Mouse (Mus musculus) heart, postnatal 0 days (tissue): Measurements from ENCODE around the gene Asb6. TPM values are rescaled to one million over a fixed set of nuclear protein-coding genes. Genes with fewer than 3 reads are reported as not detected.

Experiments
- ATAC-seq: fragments of 200-750 bp; cut with Nextera tagmentation; 2 replicates; pipeline ENCODE4 v1.8.0; 2017; ENCODE audit warnings: low read depth, moderate number of reproducible peaks, moderate library complexity; ENCODE audit not compliant: insufficient read depth
- DNase-seq: peaks from one replicate; pipeline ENCODE4 v3.0.0-alpha.2; 2016; ENCODE audit warnings: low spot score
- H3K27ac ChIP-seq: fragments of 300-500 bp; sonication (generic); 2 replicates; pipeline ENCODE4 v1.5.1; 2014; ENCODE audit warnings: low read depth, mild to moderate bottlenecking
- H3K27me3 ChIP-seq: fragments of 300-500 bp; sonication (generic); 2 replicates; pipeline ENCODE4 v1.6.1; 2014; ENCODE audit warnings: low read length, mixed read lengths; ENCODE audit not compliant: control insufficient read depth, insufficient read depth
- H3K36me3 ChIP-seq: fragments of 300-500 bp; sonication (generic); replicated peaks from 2 replicates; pipeline ENCODE4 v1.6.1; 2014; ENCODE audit warnings: low read length, mixed read lengths; ENCODE audit not compliant: control insufficient read depth, insufficient read depth
- H3K4me1 ChIP-seq: fragments of 300-500 bp; sonication (generic); 2 replicates; pipeline ENCODE4 v1.6.1; 2014; ENCODE audit warnings: antibody characterized with exemption; ENCODE audit not compliant: control insufficient read depth, insufficient read depth
- H3K4me2 ChIP-seq: fragments of 300-500 bp; sonication (generic); 2 replicates; pipeline ENCODE4 v1.6.1; 2014; ENCODE audit warnings: low read depth, mild to moderate bottlenecking, low read length, moderate library complexity
- H3K4me3 ChIP-seq: fragments of 300-500 bp; sonication (generic); 2 replicates; pipeline ENCODE4 v1.5.1; 2014; ENCODE audit warnings: low read depth, low read length
- H3K9ac ChIP-seq: fragments of 300-500 bp; sonication (generic); replicated peaks from 2 replicates; pipeline ENCODE4 v1.6.1; 2014; ENCODE audit warnings: low read depth, low read length, mixed read lengths
- H3K9me3 ChIP-seq: fragments of 300-500 bp; sonication (generic); replicated peaks from 2 replicates; pipeline ENCODE4 v1.6.1; 2016; ENCODE audit warnings: low read length; ENCODE audit not compliant: control insufficient read depth
- CTCF ChIP-seq: IDR thresholded peaks from 2 replicates; pipeline ENCODE4 v1.5.1; 2016; ENCODE audit warnings: antibody characterized with exemption, control low read depth, low read depth
- EP300 ChIP-seq: IDR thresholded peaks from 2 replicates; pipeline ENCODE4 v1.6.1; 2016; ENCODE audit warnings: antibody characterized with exemption, low read depth
- WGBS: fragments of 180-500 bp; shearing (Covaris S2); extraction: QIAGEN DNeasy Blood & Tissue Kit; methylation state at CpG from one replicate; pipeline ENCODE4 v1.1.7; 2014; 5-methylcytosine and 5-hydroxymethylcytosine counted together
- polyA plus RNA-seq: library from polyadenylated mRNA; unstranded; fragments of >200 nt; fragmentation: Nextera tagmentation; extraction: Ambion mirVana; gene quantifications from 2 replicates; pipeline ENCODE4 v1.2.1, GENCODE M21; 2015
- total RNA-seq: library from RNA; depleted of rRNA; stranded (reverse); fragments of >200 nt; gene quantifications from 2 replicates; pipeline ENCODE4 v1.2.3, GENCODE M21; 2014; ENCODE audit warnings: low replicate concordance; rRNA removed

Gene Asb6
- total and polyA plus RNA-seq, 2 experiments from 2014 or later = 13.0 to 16.2 TPM

DNA sequence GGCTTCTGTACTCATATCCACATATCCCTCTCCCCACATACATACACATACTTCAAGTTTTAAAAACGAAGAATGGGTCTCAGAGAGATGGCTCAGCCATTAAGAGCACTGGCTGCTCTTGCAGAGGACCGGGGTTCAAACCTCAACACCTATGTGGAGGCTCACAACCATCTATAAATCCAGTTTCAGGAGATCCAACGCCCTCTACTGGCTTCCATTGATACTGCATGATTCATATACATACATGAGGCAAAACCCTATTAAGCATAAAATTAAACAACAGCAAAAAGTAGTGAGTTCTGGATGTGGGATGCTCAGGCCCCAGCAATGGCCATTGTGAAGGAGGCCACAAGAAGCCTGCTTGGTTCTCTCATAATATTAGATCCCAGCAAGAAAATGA lies 54.2 kb downstream of the Asb6 start:
- no peak overlapping the region for H3K4me2 ChIP-seq
- DNase-seq = no peak
- no peaks in the 10 kb centered on the region for H3K36me3 ChIP-seq
- ATAC-seq = no peak
- no peak overlapping the region for H3K27ac ChIP-seq
- no peaks in the 10 kb centered on the region for H3K9me3 ChIP-seq
- TF ChIP-seq CTCF (peak; percentile 12; the same call in 1 of the 2 replicates), EP300 (no peak)
- no peak overlapping the region for H3K4me3 ChIP-seq
- no peaks in the 10 kb centered on the region for H3K27me3 ChIP-seq
- 60% methylated on average over 3 of the region's 3 CpGs for WGBS
- H3K9ac ChIP-seq = no peak overlapping the region
- peaks cover 33% of the 10 kb centered on the region for H3K4me1 ChIP-seq

DNA sequence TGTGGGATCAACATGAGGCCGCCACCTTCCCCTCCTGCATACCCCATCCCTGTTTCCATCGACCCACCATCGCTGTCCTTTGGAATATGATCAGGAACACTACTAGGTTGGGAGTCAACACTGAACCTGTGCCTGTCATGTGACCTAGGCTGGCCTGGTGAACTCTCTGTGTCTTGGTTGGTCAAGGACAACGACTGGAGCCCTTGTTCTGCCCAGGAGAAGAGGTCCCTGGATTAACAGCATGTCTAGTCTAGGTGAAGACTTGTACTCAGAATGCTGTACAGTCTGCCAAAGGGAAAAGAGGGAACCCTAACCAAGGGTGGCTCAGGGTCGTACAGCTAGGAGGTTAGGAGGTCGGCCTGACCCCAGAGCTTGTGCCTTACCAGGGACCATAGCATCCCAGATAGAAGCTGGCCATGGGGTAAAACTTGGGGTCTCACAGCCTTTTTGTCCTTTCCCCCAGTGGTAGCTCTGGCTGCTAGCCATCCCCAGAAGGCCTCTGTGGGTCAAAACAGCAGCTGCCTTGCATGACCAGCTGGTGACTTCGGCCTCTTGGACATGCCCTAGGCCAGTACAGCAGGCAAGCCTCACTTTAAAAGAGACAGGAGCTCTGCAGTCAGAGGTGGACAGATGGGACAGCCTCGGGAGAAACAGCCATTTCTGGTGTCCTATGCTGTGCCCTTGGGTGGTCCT lies 56.7 kb downstream of the Asb6 start:
- H3K9ac ChIP-seq = no peak overlapping the region
- H3K27me3 ChIP-seq = no peaks in the 10 kb centered on the region
- no peak overlapping the region for H3K4me3 ChIP-seq
- TF ChIP-seq EP300 (no peak), CTCF (no peak)
- DNase-seq = no peak
- H3K4me1 ChIP-seq = peaks cover 26% of the 10 kb centered on the region
- H3K36me3 ChIP-seq = no peaks in the 10 kb centered on the region
- WGBS = 66% methylated on average over 8 of the region's 8 CpGs
- no peak for ATAC-seq
- H3K9me3 ChIP-seq = no peaks in the 10 kb centered on the region
- H3K27ac ChIP-seq = peak overlapping the region; percentile 93
- no peak overlapping the region for H3K4me2 ChIP-seq

Other genes starting within 250 kb of the Asb6 start
- not detected in 2 replicates for gene Cstad, start 235.3 kb downstream of the Asb6 start, total RNA-seq
- gene Cstad, start 235.3 kb downstream of the Asb6 start, polyA plus RNA-seq = 3.1 and 3.6 TPM in 2 replicates
- gene 1700001O22Rik, start 26.7 kb downstream of the Asb6 start, total RNA-seq = 1.5 and 4.1 TPM in 2 replicates
- gene 1700001O22Rik, start 26.7 kb downstream of the Asb6 start, polyA plus RNA-seq = 1.9 and 2.0 TPM in 2 replicates
- gene Ntmt1, start 22.5 kb downstream of the Asb6 start, total RNA-seq = 67.2 and 89.9 TPM in 2 replicates
- 83.4 and 87.8 TPM in 2 replicates for gene Ntmt1, start 22.5 kb downstream of the Asb6 start, polyA plus RNA-seq
- 8.0 and 24.0 TPM in 2 replicates for gene Prrx2, start 4.6 kb upstream of the Asb6 start, total RNA-seq
- gene Prrx2, start 4.6 kb upstream of the Asb6 start, polyA plus RNA-seq = 3.6 and 4.1 TPM in 2 replicates
- gene Ptges, start 99.5 kb upstream of the Asb6 start, total RNA-seq = 1.1 and 1.5 TPM in 2 replicates
- 1.2 and 1.4 TPM in 2 replicates for gene Ptges, start 99.5 kb upstream of the Asb6 start, polyA plus RNA-seq
- 39.8 and 45.4 TPM in 2 replicates for gene Tor1b, start 122.6 kb upstream of the Asb6 start, total RNA-seq
- gene Tor1b, start 122.6 kb upstream of the Asb6 start, polyA plus RNA-seq = 19.0 and 20.4 TPM in 2 replicates
- gene Tor1a, start 137.6 kb upstream of the Asb6 start, total RNA-seq = 27.1 and 43.9 TPM in 2 replicates
- 32.7 and 35.0 TPM in 2 replicates for gene Tor1a, start 137.6 kb upstream of the Asb6 start, polyA plus RNA-seq
- gene BC005624, start 151.9 kb upstream of the Asb6 start, total RNA-seq = 7.6 and 13.8 TPM in 2 replicates
- gene BC005624, start 151.9 kb upstream of the Asb6 start, polyA plus RNA-seq = 21.1 and 23.7 TPM in 2 replicates
- gene Usp20, start 151.9 kb upstream of the Asb6 start, total RNA-seq = 78.4 and 81.7 TPM in 2 replicates
- 27.6 and 31.2 TPM in 2 replicates for gene Usp20, start 151.9 kb upstream of the Asb6 start, polyA plus RNA-seq